Mouse (Mus musculus): ENCODE data around the gene Gm21833.
"Not testable (repeated sequence)": the region's sequence is repeated elsewhere in the genome, so short reads cannot be mapped to it uniquely, and the experiment has no call there.

Gm21833 gene

GRCm38 (mm10) chr16:82828082-82828481, at the start of gene Gm21833:
Gm21833 (plus strand) TSS chr16:82828382.
- DNase-seq (ENCODE audit: low spot score), result not testable (repeated sequence)

GRCm38 (mm10) chr16:82789521-82789920, 38.7 kb upstream of the Gm21833 start:
- DNase-seq (ENCODE audit: low spot score), result no peak

DNA sequence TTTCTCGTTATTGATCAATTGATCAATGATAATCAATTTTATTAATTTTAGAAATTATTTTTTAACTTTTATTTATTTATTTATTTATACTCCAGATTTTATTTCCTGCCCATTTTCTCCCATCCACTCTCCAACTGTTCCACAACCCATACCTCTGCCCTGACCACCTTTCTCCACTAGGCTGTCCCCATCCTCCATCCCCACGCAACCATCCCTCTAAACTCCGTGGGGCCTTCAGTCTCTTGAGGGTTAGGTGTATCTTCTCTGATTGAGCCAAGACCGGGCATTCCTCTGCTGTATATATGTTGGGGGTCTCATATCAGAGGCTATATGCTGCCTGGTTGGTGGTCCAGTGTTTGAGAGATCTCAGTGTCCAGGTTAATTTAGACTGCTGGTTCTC, 31.7 kb upstream of the Gm21833 start:
- DNase-seq (ENCODE audit: low spot score), result no peak

GRCm38 (mm10) chr16:82815255-82815654, 12.9 kb upstream of the Gm21833 start:
- DNase-seq (ENCODE audit: low spot score), result no peak

DNA sequence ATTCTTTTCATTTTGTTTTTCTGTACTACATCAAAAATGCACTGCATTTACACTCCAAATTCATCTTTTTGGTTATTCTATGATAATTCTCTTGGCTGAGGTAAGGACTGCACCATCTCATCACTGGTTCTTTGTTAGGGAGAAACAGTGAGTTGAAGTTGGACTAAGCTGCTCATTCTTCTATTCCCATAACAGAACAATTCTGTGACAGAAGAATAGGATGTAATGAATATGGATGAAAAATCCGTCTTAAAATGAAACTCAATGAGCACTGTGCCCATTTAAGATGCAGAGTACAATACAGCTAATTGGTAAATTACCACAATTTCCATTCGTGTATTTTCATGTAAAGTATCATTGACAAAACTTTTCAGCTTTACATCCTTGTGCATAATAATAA, 11.6 kb upstream of the Gm21833 start:
- no peak for DNase-seq (ENCODE audit: low spot score)

- no peak for DNase-seq (ENCODE audit: low spot score)
These were observed 27.6 kb downstream of the Gm21833 start for GRCm38 (mm10) chr16:82855752-82856151.

DNA sequence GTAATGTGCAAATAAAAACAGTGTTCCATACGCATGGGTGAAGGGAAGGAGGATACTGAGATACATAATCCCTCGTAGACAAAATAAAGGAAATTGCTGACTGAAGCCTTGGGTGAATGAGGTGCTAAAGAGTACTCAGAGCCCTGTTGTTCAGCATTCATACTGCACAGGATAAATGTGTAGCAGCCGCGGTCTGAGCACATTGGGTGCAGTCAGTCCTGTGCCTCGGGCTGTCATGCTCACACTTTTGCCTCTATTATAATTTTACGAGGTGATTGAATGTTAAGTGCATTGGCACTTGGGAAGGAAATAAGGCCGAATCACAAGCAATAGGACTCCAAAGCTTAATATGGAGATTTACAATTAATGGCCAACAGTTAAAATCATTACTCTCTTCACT, 36.4 kb downstream of the Gm21833 start:
- DNase-seq (ENCODE audit: low spot score), result no peak
